Mouse (Mus musculus) brain, embryonic 14.5 days (tissue): ENCODE data around the gene Cdh1.

Experiments
- CTCF ChIP-seq: fragments of 200-500 bp; IDR thresholded peaks from 2 replicates; pipeline ENCODE4 v1.5.1; 2012; ENCODE audit warnings: inconsistent platforms, mild to moderate bottlenecking, moderate library complexity, borderline replicate concordance; ENCODE audit not compliant: insufficient read depth, insufficient read length; ENCODE audit errors: extremely low read depth
- POLR2A ChIP-seq: fragments of 200-500 bp; IDR thresholded peaks from 2 replicates; pipeline ENCODE4 v1.6.1; 2012; ENCODE audit warnings: mild to moderate bottlenecking, inconsistent platforms, borderline replicate concordance; ENCODE audit not compliant: poor library complexity, insufficient read depth, insufficient read length, severe bottlenecking; ENCODE audit errors: extremely low read depth

DNA sequence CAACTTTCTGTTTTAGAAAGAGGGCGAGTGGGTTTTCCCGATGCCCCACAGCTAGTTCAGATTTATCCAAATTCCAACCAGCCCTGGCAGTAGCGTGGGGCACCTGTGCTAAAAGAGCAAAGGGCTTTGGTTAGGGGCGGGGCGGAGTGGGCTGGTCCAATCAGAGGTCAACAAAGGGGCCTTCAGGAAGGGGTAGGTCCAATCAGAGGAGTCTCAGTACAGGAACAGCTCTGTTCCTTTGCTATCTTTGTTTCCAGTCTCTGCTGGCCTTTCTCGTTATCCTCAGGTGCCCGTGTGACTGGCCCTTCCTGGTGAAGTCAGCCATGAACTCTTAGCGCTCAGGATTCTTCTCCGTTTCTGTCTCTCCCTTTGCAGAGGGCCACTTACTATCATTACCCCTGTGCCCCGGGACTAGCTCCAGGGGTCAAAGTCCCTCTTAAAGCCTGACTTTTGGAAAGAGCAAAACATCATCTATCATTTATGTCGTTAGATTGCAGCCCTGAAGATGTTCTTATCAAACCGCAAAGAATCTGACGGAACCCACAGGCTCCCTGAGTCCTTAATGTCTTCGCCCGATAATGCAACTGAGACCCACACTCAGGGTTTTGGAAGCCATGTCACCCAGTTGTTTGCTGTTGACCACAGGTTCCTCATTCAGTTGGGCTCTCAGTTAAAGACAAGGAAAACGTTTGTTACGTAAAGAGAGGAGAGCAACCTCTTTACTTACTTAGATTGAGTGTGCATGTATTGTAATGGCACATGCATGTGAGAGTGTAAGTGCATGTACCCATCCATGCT, 30.4 kb downstream of the Cdh1 start:
- TF ChIP-seq CTCF = no peak
- TF ChIP-seq POLR2A = no peak
